Mouse (Mus musculus) heart, postnatal 36 days (tissue): ENCODE results near the gene Pfdn5. TPM values are rescaled to one million over a fixed set of nuclear protein-coding genes. Genes with fewer than 3 reads are reported as not detected.
A peak's percentile ranks its signal among the peaks of the same experiment; 100 is the strongest.
"Not testable (repeated sequence)": the region's sequence is repeated elsewhere in the genome, so short reads cannot be mapped to it uniquely, and the experiment has no call there.

ENCODE experiments used
- DNase-seq, 2 experiments: peaks; one replicate each; pipeline ENCODE4 v3.0.0; 2021 to 2022
- intact Hi-C: fragments of 180-260 bp; cut with DNase I; formaldehyde crosslinking; loops from one replicate; pipeline ENCODE4 v1.15.1; 2025
- total RNA-seq, 2 experiments: library from RNA; stranded (reverse); gene quantifications; 2 replicates each; pipeline ENCODE4 v1.2.3; 2021

The Pfdn5 gene
- total RNA-seq, 2 experiments from 2014 or later, result 308 to 311 TPM

GRCm38 (mm10) chr15:102326892-102327291 lies 976 bp downstream of the Pfdn5 start:
- intact Hi-C loops, result no loop called here

DNA sequence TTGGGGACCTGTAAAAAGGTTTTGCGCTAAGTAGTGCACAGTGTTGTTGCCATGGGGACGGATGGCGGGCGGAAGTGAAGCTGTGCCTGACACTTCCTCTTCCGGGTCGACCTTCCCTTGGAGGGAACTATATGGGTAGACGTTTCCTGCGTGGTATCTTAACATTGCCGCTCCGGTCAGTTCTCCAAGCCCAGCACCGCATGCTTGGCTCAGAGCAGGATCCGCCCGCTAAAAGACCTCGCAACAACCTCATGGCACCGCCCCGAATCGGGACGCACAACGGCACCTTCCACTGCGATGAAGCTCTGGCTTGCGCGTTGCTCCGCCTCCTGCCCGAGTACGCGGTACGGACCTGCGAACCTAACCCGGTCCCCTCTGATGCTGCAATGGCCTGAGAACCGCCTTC lies 5.7 kb downstream of the Pfdn5 start, which contains the start of gene Myg1:
TSS of gene Myg1 (plus strand) at position 100 of the 406 bp plus-strand sequence.
- peak; percentile 77 to 83 for DNase-seq
- intact Hi-C loops, result no loop called here

More at GRCm38 (mm10) chr15:102326892-102327291, 976 bp downstream of the Pfdn5 start:
- DNase-seq, result no peak

- intact Hi-C loops, result no loop called here
- no peak for DNase-seq
Measured at GRCm38 (mm10) chr15:102335254-102335653, 9.3 kb downstream of the Pfdn5 start.

DNA sequence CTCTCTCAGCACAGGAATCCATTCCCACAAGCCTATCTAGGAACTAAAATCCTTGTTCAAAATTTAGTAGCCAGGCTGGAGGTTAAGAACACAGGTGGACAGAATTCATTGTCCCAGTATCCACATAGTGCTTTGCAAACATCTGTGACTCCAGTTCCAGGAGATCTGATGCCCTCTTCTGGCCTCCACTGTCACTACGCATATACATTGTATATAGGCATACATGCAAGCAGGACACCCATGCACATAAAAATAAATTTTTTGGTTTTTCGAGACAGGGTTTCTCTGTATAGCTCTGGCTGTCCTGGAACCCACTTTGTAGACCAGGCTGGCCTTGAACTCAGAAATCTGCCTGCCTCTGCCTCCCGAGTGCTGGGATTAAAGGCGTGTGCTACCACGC lies 10.0 kb downstream of the Pfdn5 start:
- DNase-seq, intact Hi-C loops: not testable (repeated sequence)

DNA sequence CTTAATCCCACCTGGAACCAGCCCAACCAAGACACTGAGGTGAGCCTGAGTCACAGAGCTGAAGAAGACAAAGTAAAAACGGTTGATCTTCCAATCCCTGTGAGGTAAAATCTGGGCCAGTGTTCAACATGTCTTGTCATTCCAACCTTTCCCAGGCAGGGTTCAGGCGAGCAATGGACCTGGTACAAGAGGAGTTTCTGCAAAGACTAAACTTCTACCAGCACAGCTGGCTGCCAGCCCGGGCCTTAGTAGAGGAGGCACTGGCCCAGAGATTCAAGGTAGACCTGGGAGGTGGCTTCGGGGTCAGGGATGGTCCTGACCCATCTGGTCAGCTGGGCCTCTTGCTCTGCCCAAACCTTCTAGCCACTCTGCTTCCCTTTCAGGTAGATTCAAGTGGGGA lies 11.0 kb downstream of the Pfdn5 start:
- intact Hi-C loops, result no loop called here
- no peak for DNase-seq

DNA sequence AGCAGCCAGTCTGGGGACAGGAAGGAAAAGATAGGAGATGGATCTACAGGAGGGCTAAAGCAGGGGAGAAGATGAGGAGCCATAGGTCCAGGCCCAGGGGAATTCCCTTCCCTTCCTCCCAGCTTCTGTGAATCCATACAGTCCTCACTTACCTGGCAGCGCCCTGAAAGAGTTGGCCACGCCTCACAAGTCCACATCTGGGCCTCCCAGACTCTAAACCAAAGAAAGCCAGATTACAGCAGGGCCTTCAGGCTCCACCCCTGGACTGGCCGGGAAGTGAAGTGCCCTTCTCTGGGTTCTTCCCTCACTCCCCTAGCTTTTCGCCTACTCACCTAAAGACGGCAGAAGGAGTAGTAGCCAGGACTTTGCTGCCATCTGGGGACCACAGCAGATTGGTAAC lies 13.7 kb downstream of the Pfdn5 start:
- intact Hi-C loops, result loop anchor here (5.0 kb wide), 2 partner anchors 83 to 98 kb away; no protein-coding TSS in a partner anchor
- DNase-seq, result no peak

- intact Hi-C loops, result loop anchor here (5.0 kb wide), 2 partner anchors 81 to 96 kb away; no protein-coding TSS in a partner anchor
- peak; percentile 53 to 65 for DNase-seq
Measured at GRCm38 (mm10) chr15:102341580-102341979, 15.7 kb downstream of the Pfdn5 start.

GRCm38 (mm10) chr15:102344490-102344889 lies 18.6 kb downstream of the Pfdn5 start:
- no peak for DNase-seq
- intact Hi-C loops, result loop anchor here (5.0 kb wide), 2 partner anchors 78 to 93 kb away; no protein-coding TSS in a partner anchor

DNA sequence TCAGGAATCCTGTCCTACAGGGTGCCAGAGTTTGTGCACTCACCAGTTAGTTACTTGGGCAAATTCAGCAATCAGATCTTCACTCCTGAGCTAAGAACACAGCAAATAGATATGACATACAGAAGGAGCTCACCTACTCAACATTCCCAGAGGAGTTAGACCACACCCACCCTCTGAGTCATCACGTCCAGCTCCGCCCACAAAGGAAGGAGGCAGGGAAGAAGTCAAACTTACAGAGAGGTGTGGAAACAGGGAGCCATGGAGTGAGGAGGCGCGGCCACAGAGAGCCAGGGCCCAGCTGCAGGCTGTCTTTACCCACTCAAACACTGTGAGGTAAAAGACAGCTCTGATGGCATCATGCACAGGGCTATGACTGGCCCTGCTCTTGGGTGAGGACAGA lies 20.5 kb downstream of the Pfdn5 start:
- DNase-seq, result no peak
- intact Hi-C loops, result no loop called here

DNA sequence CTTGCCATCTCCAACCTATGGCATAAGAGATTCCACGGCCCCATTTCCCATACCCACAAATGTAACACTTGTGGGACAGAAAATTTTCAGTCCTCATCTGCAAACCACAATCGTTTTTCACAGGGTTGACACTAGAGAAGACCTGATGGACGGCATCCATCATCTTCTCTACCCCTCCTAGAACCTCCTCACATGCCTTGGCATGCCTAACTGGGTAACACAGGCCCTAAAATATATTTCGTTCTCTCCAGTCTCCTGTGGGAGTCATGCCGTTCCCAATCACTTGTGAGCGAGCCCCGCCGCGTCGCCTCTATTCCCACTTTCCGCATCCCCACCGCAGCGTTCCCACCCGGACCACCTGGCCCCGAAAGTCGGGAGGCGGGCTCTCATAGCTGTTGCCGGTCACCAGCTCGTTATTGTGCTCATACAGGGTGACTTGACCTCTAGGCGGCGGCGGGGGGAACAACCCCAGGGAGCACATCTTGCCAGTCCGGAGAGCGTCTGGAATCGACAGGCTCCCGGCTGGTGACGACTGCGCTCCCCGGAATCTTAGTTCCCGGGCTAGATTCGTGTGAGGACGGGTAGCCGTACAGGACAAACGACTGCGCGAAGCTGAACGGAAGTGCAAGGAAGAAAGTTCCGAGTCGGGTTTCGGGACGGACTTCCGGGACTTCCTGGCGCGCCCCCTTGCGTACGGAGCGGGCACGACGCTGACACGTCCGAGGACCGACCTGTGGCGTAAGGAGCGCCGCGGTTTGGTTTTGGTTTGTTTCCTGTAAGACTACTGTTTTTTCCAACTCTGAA lies 24.4 kb downstream of the Pfdn5 start, which contains the start of gene Aaas:
TSS of gene Aaas (minus strand) at position 634 of the 804 bp plus-strand sequence.
- peak; percentile 95 to 97 for DNase-seq
- intact Hi-C loops, result loop anchor here (2.0 kb wide), 1 partner anchor 26 kb away; no protein-coding TSS in a partner anchor

GRCm38 (mm10) chr15:102350942-102351291 lies 25.0 kb downstream of the Pfdn5 start:
- intact Hi-C loops, result loop anchor here (2.0 kb wide), 1 partner anchor 26 kb away; no protein-coding TSS in a partner anchor

DNA sequence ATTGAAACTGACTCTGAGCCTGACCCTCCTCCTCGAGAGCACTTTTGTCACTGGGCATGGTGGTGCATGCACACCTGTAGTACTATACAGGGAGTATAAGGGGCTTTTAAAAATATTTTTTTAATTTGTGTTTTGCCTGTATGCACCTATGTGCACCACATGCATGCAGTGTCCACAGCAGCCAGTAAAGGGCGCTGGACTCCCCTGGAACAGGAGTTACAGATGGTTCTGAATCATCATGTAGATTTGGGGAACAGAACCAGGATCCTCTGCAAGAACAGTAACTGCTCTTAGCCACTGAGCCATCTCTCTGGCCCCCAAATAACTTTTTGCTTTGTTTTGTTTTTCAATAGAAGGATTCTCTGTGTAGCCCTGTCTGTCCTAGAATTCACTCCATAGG lies 26.3 kb downstream of the Pfdn5 start:
- no peak for DNase-seq
- intact Hi-C loops, result no loop called here

More at GRCm38 (mm10) chr15:102350942-102351291, 25.0 kb downstream of the Pfdn5 start:
- no peak for DNase-seq

DNA sequence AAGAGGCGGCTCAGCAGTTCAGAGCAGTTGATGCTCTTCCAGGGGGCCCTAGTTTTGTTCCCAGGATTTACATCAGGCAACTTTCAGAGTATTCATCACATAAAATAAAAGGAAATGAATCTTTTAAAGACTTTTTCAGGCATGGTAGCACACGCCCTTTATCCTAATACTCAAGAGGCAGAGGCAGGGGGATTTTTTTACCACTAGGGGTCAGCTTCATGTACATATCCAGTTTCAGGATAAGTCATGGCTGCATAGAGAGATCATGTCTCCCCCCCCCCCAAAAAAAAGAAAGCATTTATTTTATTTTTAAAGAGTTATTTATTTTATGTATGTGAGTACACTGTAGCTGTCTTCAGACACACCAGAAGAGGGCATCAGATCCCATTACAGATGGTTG lies 28.1 kb downstream of the Pfdn5 start:
- intact Hi-C loops, result no loop called here
- no peak for DNase-seq

DNA sequence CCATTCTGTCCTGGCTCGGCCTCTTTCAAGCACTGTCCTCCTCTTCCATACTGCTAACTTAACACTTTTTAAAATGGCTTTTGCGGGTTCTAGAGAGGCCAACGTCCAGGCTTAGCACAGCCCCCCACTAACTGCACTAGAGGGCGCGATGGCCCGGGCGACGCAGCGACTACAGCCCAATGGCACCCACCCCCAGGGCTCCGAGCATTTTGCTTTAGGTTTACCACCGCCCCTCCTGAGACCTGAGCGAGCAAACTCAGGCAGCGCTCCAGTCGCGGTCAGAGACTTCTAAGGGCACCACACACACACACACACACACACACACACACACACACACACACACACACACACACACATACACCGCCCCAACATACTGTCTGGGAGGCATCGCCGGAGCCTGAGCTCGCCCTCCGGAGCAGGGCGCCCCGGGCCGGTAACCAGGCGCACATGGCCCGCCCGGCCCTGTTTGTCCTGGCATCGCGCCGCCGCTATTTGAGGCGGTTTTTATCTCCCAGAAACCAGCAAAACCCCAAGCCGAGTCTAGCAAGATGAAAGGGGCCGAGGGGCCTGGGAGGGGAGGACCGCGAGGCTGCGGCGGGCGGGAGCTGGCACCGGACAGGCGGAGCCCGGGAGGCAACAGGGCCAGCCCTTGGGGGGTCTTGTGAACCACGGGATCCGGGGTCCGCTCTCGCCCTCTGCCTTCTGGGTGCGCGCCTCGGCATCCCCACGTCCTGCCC lies 29.4 kb downstream of the Pfdn5 start:
- DNase-seq, result peak; percentile 55 to 70
- intact Hi-C loops, result no loop called here

GRCm38 (mm10) chr15:102355871-102356441 lies 30.0 kb downstream of the Pfdn5 start:
- DNase-seq, result peak in 1 of 2 experiments; percentile 15
- intact Hi-C loops, result no loop called here

DNA sequence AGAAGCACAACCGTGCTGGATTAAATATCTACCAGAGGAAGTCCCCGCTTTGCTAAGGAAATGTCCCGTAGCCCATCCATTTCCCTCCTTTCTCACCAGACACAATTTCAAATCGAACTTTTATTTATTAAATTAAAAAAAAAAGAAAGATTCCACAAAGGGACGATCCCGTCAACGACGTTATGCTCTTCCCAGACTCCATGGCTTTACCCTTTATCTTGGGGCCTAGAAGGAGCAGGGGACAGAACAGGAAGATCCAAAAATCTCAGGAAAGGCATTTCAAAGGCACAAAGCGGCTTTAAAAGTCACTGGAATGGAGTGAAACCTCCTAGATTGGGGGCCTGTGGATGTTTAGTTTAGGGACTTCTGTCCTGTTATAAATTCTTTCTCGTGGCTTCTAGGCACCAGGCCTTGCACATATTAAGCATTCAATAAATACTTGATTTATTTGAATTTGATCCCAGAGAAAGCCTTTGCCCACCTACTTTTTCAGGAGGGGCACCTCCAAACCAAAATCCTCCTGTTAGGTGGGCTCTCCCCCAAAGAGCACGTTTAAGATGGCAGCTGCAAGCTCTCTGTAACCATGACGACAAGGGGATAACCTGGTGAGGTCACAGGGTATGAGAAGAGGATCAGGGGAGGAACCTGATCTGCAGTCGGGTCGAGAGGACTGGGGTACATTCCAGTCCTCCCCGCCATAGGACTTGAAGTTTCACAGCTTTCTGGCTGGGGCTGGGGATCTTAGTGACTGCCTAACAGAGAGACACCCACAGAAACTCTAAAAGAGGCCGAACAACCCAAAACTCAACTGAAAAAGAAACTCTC lies 30.8 kb downstream of the Pfdn5 start:
- no peak for DNase-seq
- intact Hi-C loops, result no loop called here

DNA sequence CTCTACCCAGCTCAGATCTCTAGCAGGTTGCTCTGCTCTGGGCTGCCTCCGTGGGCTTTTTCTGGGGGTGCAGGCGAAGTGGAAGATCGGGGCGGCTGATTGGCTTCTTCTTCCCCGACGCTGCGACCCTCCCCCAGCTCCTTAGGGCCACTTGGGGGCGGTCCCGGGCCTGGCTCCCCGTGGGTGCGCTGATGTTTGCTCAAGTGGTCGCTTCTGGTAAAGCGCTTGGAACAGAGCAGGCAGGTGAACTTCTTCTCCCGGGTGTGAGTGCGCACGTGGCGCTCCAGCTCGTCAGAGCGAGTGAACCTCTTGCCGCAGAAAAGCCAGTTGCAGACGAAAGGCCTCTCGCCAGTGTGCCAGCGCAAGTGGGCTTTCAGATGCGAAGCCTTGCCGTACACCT lies 32.2 kb downstream of the Pfdn5 start:
- intact Hi-C loops, result no loop called here
- DNase-seq, result no peak

DNA sequence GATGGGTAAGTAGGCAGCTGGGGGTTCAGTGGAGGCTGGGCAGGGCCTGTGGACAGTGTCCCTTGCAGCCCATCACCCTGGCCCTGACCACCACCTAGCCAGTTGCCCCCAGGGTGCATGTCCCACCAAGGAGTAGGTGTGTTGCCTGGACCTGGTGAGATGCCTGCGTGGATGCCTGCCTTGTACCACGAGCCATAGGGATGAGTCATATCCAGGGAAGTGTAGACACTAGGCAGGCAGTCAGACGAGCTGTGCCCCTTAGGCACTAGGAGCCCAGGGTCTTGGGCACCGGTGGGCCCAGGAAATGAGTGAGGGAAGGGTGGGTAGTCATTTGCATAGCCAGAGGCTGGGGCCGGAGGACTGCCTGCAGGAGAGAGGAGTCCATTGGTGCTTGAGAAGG lies 32.9 kb downstream of the Pfdn5 start:
- no peak for DNase-seq
- intact Hi-C loops, result no loop called here

GRCm38 (mm10) chr15:102362648-102363047 lies 36.7 kb downstream of the Pfdn5 start:
- DNase-seq, result no peak
- intact Hi-C loops, result no loop called here

DNA sequence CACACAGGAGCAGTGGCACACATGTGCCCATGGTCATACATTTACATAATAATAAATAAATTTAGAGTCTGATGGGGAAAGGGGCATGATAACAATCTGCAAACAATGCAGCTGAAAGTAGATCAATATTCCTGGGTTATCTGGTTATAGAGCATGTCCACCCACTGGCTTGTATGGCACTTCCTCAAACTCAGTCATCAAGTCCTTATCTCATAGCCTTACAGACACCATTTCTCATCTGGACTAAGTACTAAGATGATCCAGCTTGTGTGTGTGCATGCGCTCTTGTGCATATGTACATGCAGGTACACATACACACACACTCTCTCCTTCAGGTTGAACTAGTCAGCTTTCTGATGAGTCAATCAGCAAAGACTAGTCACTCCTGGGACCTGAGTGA lies 38.8 kb downstream of the Pfdn5 start:
- intact Hi-C loops, result no loop called here
- DNase-seq, result no peak
